Mouse (Mus musculus) MEL (cell line): ENCODE measurements at regions not wholly inside any gene's neighbourhood (a gene's known extent, or its start where the extent isn't known, plus 50 kb on each side); places are given as distances from the start of the nearest gene placed in this dataset.

Experiments used
- DNase-seq: peaks from one replicate; pipeline ENCODE4 v3.0.0; 2011; ENCODE audit warnings: low read depth, low spot score
- H3K27ac ChIP-seq: 2 replicates; pipeline ENCODE4 v1.5.1; 2012; ENCODE audit warnings: low read depth, mild to moderate bottlenecking, control low read depth, low read length, moderate library complexity; ENCODE audit not compliant: control insufficient read depth
- H3K27me3 ChIP-seq, 2 experiments: fragments of 150-350 bp in 1 of 2; sonication (generic) in 1 of 2; 2 replicates each; pipeline ENCODE4 v1.6.1; 2012; ENCODE audit warnings: low read length in 2 of 2, mild to moderate bottlenecking in 2 of 2, improper control_type of control experiment in 1 of 2, moderate library complexity in 1 of 2; ENCODE audit not compliant: insufficient read depth in 2 of 2, control insufficient read depth in 1 of 2
- H3K36me3 ChIP-seq, 2 experiments: 2 replicates each; pipeline ENCODE4 v1.6.1; 2012 to 2014; ENCODE audit warnings: low read length in 2 of 2, improper control_type of control experiment in 1 of 2, inconsistent platforms in 1 of 2, mild to moderate bottlenecking in 1 of 2; ENCODE audit not compliant: insufficient read depth in 2 of 2, control insufficient read depth in 1 of 2
- H3K4me1 ChIP-seq, 2 experiments: fragments of 150-350 bp in 1 of 2; sonication (generic) in 1 of 2; 2 replicates each; pipeline ENCODE4 v1.6.1; 2012; ENCODE audit warnings: low read length in 2 of 2, improper control_type of control experiment in 1 of 2, mild to moderate bottlenecking in 1 of 2; ENCODE audit not compliant: insufficient read depth in 2 of 2, control insufficient read depth in 1 of 2
- H3K4me3 ChIP-seq, 2 experiments: fragments of 150-350 bp in 1 of 2; sonication (generic) in 1 of 2; 2 replicates each; pipeline ENCODE4 v1.5.1; 2012; ENCODE audit warnings: low read depth in 2 of 2, low read length in 2 of 2, mild to moderate bottlenecking in 2 of 2, moderate library complexity in 2 of 2, control low read depth in 1 of 2, improper control_type of control experiment in 1 of 2; ENCODE audit not compliant: control insufficient read depth in 1 of 2, insufficient read depth in 1 of 2
- H3K79me2 ChIP-seq: 2 replicates; pipeline ENCODE4 v1.6.1; 2012; ENCODE audit warnings: mild to moderate bottlenecking, low read length, moderate library complexity; ENCODE audit not compliant: control insufficient read depth, poor library complexity, insufficient read depth
- H3K9ac ChIP-seq: 2 replicates; pipeline ENCODE4 v1.6.1; 2012; ENCODE audit warnings: low read depth, mild to moderate bottlenecking, control low read depth, low read length, moderate library complexity; ENCODE audit not compliant: control insufficient read depth, poor library complexity, severe bottlenecking
- H3K9me3 ChIP-seq: fragments of 150-350 bp; sonication (generic); replicated peaks from 2 replicates; pipeline ENCODE4 v1.6.1; 2012; ENCODE audit warnings: mild to moderate bottlenecking, low read length, improper control_type of control experiment, moderate library complexity; ENCODE audit not compliant: insufficient read depth
- BHLHE40 ChIP-seq: IDR thresholded peaks from 2 replicates; pipeline ENCODE4 v1.6.1; 2012; ENCODE audit warnings: low read depth, mild to moderate bottlenecking, inconsistent platforms, low read length, improper control_type of control experiment, borderline replicate concordance
- CHD1 ChIP-seq: IDR thresholded peaks from 2 replicates; pipeline ENCODE4 v1.6.1; 2012; ENCODE audit warnings: low read depth, mild to moderate bottlenecking, inconsistent platforms, low read length, improper control_type of control experiment
- CTCF ChIP-seq, 3 experiments: IDR thresholded peaks in 2 of 3; conservative IDR thresholded peaks in 1 of 3; 2 replicates each; pipeline ENCODE4 v1.5.1; 2011 to 2012; ENCODE audit warnings: low read length in 3 of 3, low read depth in 2 of 3, mild to moderate bottlenecking in 2 of 3, improper control_type of control experiment in 1 of 3, inconsistent platforms in 1 of 3, mixed read lengths in 1 of 3, moderate library complexity in 1 of 3; ENCODE audit not compliant: control insufficient read depth in 1 of 3, insufficient read depth in 1 of 3, poor library complexity in 1 of 3, severe bottlenecking in 1 of 3
- E2F4 ChIP-seq: IDR thresholded peaks from 2 replicates; pipeline ENCODE4 v1.6.1; 2011; ENCODE audit warnings: low read depth, low read length, improper control_type of control experiment, borderline replicate concordance
- EP300 ChIP-seq, 2 experiments: IDR thresholded peaks; 2 replicates each; pipeline ENCODE4 v1.6.1; 2011; ENCODE audit warnings: improper control_type of control experiment in 2 of 2, low read length in 2 of 2, low read depth in 1 of 2, mild to moderate bottlenecking in 1 of 2
- ETS1 ChIP-seq: IDR thresholded peaks from 2 replicates; pipeline ENCODE4 v1.6.1; 2012; ENCODE audit warnings: low read depth, mild to moderate bottlenecking, inconsistent platforms, low read length, improper control_type of control experiment, moderate library complexity
- GABPA ChIP-seq: IDR thresholded peaks from 2 replicates; pipeline ENCODE4 v1.6.1; 2012; ENCODE audit warnings: low read depth, mild to moderate bottlenecking, inconsistent platforms, low read length, improper control_type of control experiment, moderate library complexity
- HCFC1 ChIP-seq: IDR thresholded peaks from 2 replicates; pipeline ENCODE4 v1.6.1; 2012; ENCODE audit warnings: low read depth, mild to moderate bottlenecking, inconsistent platforms, low read length, improper control_type of control experiment, moderate library complexity
- KAT2A ChIP-seq: conservative IDR thresholded peaks from 2 replicates; pipeline ENCODE4 v1.6.1; 2012; ENCODE audit warnings: low read depth, low read length, improper control_type of control experiment, inconsistent platforms
- MAFK ChIP-seq: IDR thresholded peaks from 2 replicates; pipeline ENCODE4 v1.6.1; 2011; ENCODE audit warnings: low read depth, mild to moderate bottlenecking, low read length, improper control_type of control experiment, borderline replicate concordance
- MAX ChIP-seq: IDR thresholded peaks from 2 replicates; pipeline ENCODE4 v1.6.1; 2011; ENCODE audit warnings: low read length, improper control_type of control experiment
- NELFE ChIP-seq: IDR thresholded peaks from 2 replicates; pipeline ENCODE4 v1.6.1; 2011; ENCODE audit warnings: low read depth, low read length, improper control_type of control experiment
- POLR2AphosphoS2 ChIP-seq: IDR thresholded peaks from 2 replicates; pipeline ENCODE4 v1.6.1; 2011; ENCODE audit warnings: low read length, improper control_type of control experiment
- POLR2AphosphoS5 ChIP-seq: IDR thresholded peaks from 2 replicates; pipeline ENCODE4 v1.6.1; 2012; ENCODE audit warnings: low read depth, borderline replicate concordance, mild to moderate bottlenecking, inconsistent platforms, low read length, moderate library complexity, mixed read lengths
- SIN3A ChIP-seq: IDR thresholded peaks from 2 replicates; pipeline ENCODE4 v1.6.1; 2012; ENCODE audit warnings: low read length, improper control_type of control experiment, inconsistent platforms
- SMC3 ChIP-seq: IDR thresholded peaks from 2 replicates; pipeline ENCODE4 v1.6.1; 2011; ENCODE audit warnings: low read depth, low read length, improper control_type of control experiment
- TBP ChIP-seq: IDR thresholded peaks from 2 replicates; pipeline ENCODE4 v1.8.0; 2011; ENCODE audit warnings: low read depth, low read length, improper control_type of control experiment
- TCF12 ChIP-seq: IDR thresholded peaks from 2 replicates; pipeline ENCODE4 v1.6.1; 2014; ENCODE audit warnings: low read depth, mild to moderate bottlenecking, inconsistent platforms, low read length, improper control_type of control experiment, moderate library complexity
- USF1 ChIP-seq: IDR thresholded peaks from 2 replicates; pipeline ENCODE4 v1.6.1; 2014; ENCODE audit warnings: low read depth, mild to moderate bottlenecking, inconsistent platforms, low read length, improper control_type of control experiment, moderate library complexity
- USF2 ChIP-seq, 2 experiments: IDR thresholded peaks; 2 replicates each; pipeline ENCODE4 v1.6.1; 2011 to 2012; ENCODE audit warnings: improper control_type of control experiment in 2 of 2, low read length in 2 of 2, borderline replicate concordance in 1 of 2, inconsistent platforms in 1 of 2, low read depth in 1 of 2, mild to moderate bottlenecking in 1 of 2; ENCODE audit not compliant: insufficient read depth in 1 of 2
- ZKSCAN1 ChIP-seq: IDR thresholded peaks from 2 replicates; pipeline ENCODE4 v1.6.1; 2012; ENCODE audit warnings: low read depth, mild to moderate bottlenecking, inconsistent platforms, low read length, improper control_type of control experiment, moderate library complexity

DNA sequence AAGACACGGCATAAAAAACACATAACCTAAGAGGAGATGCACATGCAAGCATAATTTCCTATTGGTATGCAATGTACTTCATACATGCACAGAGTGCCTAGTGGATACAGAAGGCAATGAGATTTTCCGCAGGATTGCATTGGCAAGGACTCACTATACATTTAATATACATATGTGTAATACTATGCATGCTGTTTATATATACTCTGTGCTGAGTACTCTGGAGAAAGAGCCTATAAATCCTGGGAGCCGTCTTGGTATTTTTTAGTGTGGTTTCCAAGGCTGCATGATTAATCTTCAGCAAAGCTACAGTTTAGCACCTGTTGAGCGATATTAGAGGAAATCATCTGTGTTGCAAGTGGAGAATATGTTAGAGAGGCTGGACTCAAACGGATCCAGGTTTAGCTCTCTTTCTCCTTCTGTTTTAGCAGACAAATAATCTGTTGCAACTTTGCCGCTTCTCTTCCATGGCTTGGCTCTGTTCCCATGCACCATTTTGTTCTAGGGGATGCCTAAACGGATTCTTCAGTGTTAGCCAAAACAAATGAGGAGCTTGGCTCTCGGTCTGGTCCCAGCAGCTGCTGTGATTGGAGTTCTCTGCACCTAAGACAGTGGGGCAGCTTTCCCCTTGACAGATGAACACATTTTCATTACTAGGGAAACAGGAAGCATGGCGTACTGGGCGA is 459.0 kb downstream of the Sorl1 start:
- no peaks in the 10 kb centered on the region for H3K79me2 ChIP-seq
- H3K9ac ChIP-seq, result no peak overlapping the region
- TF ChIP-seq USF1, result no peak
- TF ChIP-seq USF2 (IDR thresholded peaks at IDR 0.05; ENCODE audit: borderline replicate concordance in 1 of 2, insufficient read depth in 1 of 2, low read depth in 1 of 2, low read length in 2 of 2), result no peak
- no peak for TF ChIP-seq NELFE
- TF ChIP-seq TBP, result no peak
- no peak for TF ChIP-seq BHLHE40
- TF ChIP-seq TCF12, result no peak
- TF ChIP-seq ETS1, result no peak

GRCm38 (mm10) chr9:41660576-41660975 is 463.5 kb downstream of the Sorl1 start:
- TF ChIP-seq POLR2AphosphoS2 (no peak), E2F4 (no peak), HCFC1 (no peak), SIN3A (no peak), KAT2A (no peak)
- H3K4me1 ChIP-seq, result no peaks in the 10 kb centered on the region
- H3K4me3 ChIP-seq, result no peak overlapping the region
- H3K27ac ChIP-seq, result no peak overlapping the region
- H3K9ac ChIP-seq, result no peak overlapping the region
- no peaks in the 10 kb centered on the region for H3K27me3 ChIP-seq
- no peaks in the 10 kb centered on the region for H3K9me3 ChIP-seq
- DNase-seq, result no peak
- H3K79me2 ChIP-seq, result no peaks in the 10 kb centered on the region
- H3K36me3 ChIP-seq, result no peaks in the 10 kb centered on the region

More for the DNA sequence above, 459.0 kb downstream of the Sorl1 start:
- Histone ChIP-seq H3K27ac (no peak overlapping the region), H3K9me3 (no peaks in the 10 kb centered on the region), H3K4me3 (no peak overlapping the region), H3K36me3 (no peaks in the 10 kb centered on the region), H3K27me3 (no peaks in the 10 kb centered on the region), H3K4me1 (no peaks in the 10 kb centered on the region)
- no peak for DNase-seq

- TF ChIP-seq SMC3, result no peak
- no peak for TF ChIP-seq KAT2A
- TF ChIP-seq CTCF (IDR thresholded peaks at IDR 0.05 in 2 of 3, conservative IDR thresholded peaks at IDR 0.05 in 1 of 3; ENCODE audit: control insufficient read depth in 1 of 3, insufficient read depth in 1 of 3, low read depth in 2 of 3, low read length in 3 of 3, poor library complexity in 1 of 3, severe bottlenecking in 1 of 3), result no peak
- no peak for TF ChIP-seq EP300 (IDR thresholded peaks at IDR 0.05; ENCODE audit: low read depth in 1 of 2, low read length in 2 of 2)
- no peak for TF ChIP-seq CHD1
- TF ChIP-seq POLR2AphosphoS5, result no peak
- no peak for TF ChIP-seq MAX
- no peak for TF ChIP-seq ZKSCAN1
- TF ChIP-seq NELFE, result no peak
- TF ChIP-seq GABPA, result no peak
- TF ChIP-seq MAFK, result no peak
- no peak for TF ChIP-seq USF2 (IDR thresholded peaks at IDR 0.05; ENCODE audit: borderline replicate concordance in 1 of 2, insufficient read depth in 1 of 2, low read depth in 1 of 2, low read length in 2 of 2)
- no peak overlapping the region for H3K27ac ChIP-seq
- no peaks in the 10 kb centered on the region for H3K9me3 ChIP-seq
- H3K9ac ChIP-seq, result no peak overlapping the region
- H3K36me3 ChIP-seq, result no peaks in the 10 kb centered on the region
- no peak for DNase-seq
- no peak overlapping the region for H3K4me3 ChIP-seq
- H3K79me2 ChIP-seq, result no peaks in the 10 kb centered on the region
- no peaks in the 10 kb centered on the region for H3K4me1 ChIP-seq
- no peaks in the 10 kb centered on the region for H3K27me3 ChIP-seq
Observed at GRCm38 (mm10) chr9:41660011-41660410, 464.1 kb downstream of the Sorl1 start.
